Mouse (Mus musculus) liver, embryonic 11.5 days (tissue): ENCODE data around the gene Recql5. TPM values are rescaled to one million over a fixed set of nuclear protein-coding genes. Genes with fewer than 3 reads are reported as not detected.

Source experiments
- ATAC-seq: fragments of 200-750 bp; cut with Nextera tagmentation; replicated peaks from 2 replicates; pipeline ENCODE4 v1.8.0; 2017; ENCODE audit warnings: moderate number of reproducible peaks, mild to moderate bottlenecking, moderate TSS enrichment, moderate library complexity; ENCODE audit not compliant: low FRiP score
- DNase-seq: peaks from one replicate; pipeline ENCODE4 v3.0.0-alpha.2; 2017; ENCODE audit warnings: low spot score
- H3K27ac ChIP-seq: fragments of 300-500 bp; sonication (generic); 2 replicates; pipeline ENCODE4 v1.5.1; 2014; ENCODE audit warnings: mild to moderate bottlenecking, low read depth, low read length, control low read depth
- H3K27me3 ChIP-seq: fragments of 300-500 bp; sonication (generic); replicated peaks from 2 replicates; pipeline ENCODE4 v1.6.1; 2014; ENCODE audit warnings: low read length, mixed read lengths; ENCODE audit not compliant: control insufficient read depth, insufficient read depth
- H3K36me3 ChIP-seq: fragments of 300-500 bp; sonication (generic); 2 replicates; pipeline ENCODE4 v1.6.1; 2014; ENCODE audit warnings: mild to moderate bottlenecking, low read length, moderate library complexity, mixed read lengths; ENCODE audit not compliant: control insufficient read depth, insufficient read depth
- H3K4me1 ChIP-seq: fragments of 300-500 bp; sonication (generic); replicated peaks from 2 replicates; pipeline ENCODE4 v1.6.1; 2014; ENCODE audit warnings: low read length, mixed read lengths; ENCODE audit not compliant: control insufficient read depth, insufficient read depth
- H3K4me2 ChIP-seq: fragments of 300-500 bp; sonication (generic); 2 replicates; pipeline ENCODE4 v1.6.1; 2014; ENCODE audit warnings: mild to moderate bottlenecking, control low read depth, moderate library complexity
- H3K4me3 ChIP-seq: fragments of 300-500 bp; sonication (generic); 2 replicates; pipeline ENCODE4 v1.5.1; 2014; ENCODE audit warnings: low read depth, low read length, control low read depth
- H3K9ac ChIP-seq: fragments of 300-500 bp; sonication (generic); 2 replicates; pipeline ENCODE4 v1.6.1; 2014; ENCODE audit warnings: low read depth, low read length, control low read depth
- H3K9me3 ChIP-seq: fragments of 300-500 bp; sonication (generic); 2 replicates; pipeline ENCODE4 v1.6.1; 2016; ENCODE audit warnings: low read length, inconsistent platforms, mixed read lengths; ENCODE audit not compliant: control insufficient read depth
- WGBS: fragments of 180-500 bp; shearing (Covaris S2); extraction: QIAGEN DNeasy Blood & Tissue Kit; methylation state at CpG from one replicate; pipeline ENCODE4 v1.1.7; 2014; 5-methylcytosine and 5-hydroxymethylcytosine counted together
- polyA plus RNA-seq: library from polyadenylated mRNA; unstranded; fragments of >200 nt; fragmentation: Nextera tagmentation; extraction: Ambion mirVana; gene quantifications from 2 replicates; pipeline ENCODE4 v1.2.1, GENCODE M21; 2014

The Recql5 gene
- polyA plus RNA-seq, 1 experiment from 2014 or later: 22.9 TPM

DNA sequence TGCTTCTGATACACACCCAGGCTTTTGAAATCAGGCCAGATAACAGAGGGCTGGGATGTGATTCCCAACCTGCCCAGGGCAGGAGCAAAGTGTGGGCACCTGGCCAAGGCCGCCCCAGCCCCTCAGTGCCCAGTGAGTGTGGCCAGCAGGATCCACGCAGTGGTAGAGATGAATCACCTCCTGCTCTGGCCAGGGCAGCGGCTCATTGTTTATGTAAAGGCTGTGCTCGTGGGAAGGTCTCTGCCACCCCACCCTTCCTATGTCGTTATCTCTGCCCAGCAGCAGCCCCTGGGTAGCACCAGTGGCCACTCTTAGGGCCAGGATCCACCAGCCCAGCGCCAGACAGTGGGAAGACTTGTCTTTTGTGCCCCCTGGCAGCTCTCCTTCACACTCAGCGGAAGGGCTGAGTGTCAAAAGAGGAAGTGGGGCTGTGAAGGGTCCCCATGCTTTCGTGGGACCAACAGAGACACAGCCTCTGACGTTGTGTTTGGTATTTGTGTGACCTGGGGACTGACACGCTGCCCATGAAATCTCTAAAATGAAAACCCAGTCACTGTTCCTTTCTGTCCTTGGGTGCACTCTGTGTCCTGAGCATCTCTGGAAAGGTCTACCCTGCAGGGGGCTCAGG lies 31.8 kb upstream of the Recql5 start:
- Histone ChIP-seq H3K4me2 (no peak overlapping the region), H3K9me3 (no peaks in the 10 kb centered on the region), H3K4me3 (no peak overlapping the region), H3K27me3 (no peaks in the 10 kb centered on the region), H3K36me3 (peaks cover 44% of the 10 kb centered on the region), H3K9ac (no peak overlapping the region), H3K4me1 (peaks cover 14% of the 10 kb centered on the region), H3K27ac (no peak overlapping the region)
- DNase-seq (no peak), ATAC-seq (peak; percentile 57; the same call in 1 of the 2 replicates)
- WGBS: 49% methylated on average over 10 of the region's 10 CpGs

DNA sequence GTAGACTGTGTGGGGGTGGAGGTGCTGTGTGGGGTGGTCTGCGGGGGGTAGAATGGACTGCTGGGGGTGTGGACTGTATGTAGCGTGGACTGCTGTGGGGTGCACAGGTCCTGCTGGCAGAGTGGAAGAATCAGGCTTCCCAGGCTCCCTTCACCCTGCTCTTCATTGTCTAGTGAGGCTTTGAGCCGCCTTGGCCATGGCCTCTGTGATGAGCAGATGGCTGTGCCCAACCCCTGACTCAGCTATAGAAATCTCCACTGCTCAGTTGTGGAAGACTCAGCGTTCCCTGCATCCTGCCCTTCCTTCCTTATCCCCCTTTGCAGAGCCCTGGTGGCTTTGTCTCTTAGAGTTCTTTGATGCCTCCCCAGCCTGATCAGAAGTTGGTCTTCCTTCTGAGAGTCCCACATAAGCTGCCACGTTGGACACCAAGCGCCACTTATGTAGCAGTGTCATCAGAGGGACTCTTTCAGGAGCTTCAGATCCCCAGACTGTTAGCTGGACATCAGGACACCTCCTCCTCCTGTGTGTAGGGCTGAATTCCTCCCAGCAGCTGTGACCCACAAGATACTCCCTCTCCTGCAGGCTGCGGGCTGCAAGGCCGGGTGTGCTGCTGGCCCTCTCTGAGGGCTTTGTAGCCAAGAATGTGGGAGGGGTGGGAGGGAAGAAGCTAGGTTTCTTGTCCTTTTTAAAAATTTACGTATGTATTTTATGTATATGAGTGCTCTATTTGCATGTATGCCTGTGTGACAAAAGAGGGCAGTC lies 29.6 kb upstream of the Recql5 start:
- Histone ChIP-seq H3K4me2 (no peak overlapping the region), H3K4me1 (peaks cover 14% of the 10 kb centered on the region), H3K36me3 (peaks cover 46% of the 10 kb centered on the region), H3K9me3 (no peaks in the 10 kb centered on the region), H3K9ac (no peak overlapping the region), H3K4me3 (no peak overlapping the region), H3K27me3 (no peaks in the 10 kb centered on the region), H3K27ac (no peak overlapping the region; the same call in 1 of the 2 replicates)
- 91% methylated on average over 9 of the region's 9 CpGs for WGBS
- ATAC-seq: no peak
- DNase-seq: no peak

DNA sequence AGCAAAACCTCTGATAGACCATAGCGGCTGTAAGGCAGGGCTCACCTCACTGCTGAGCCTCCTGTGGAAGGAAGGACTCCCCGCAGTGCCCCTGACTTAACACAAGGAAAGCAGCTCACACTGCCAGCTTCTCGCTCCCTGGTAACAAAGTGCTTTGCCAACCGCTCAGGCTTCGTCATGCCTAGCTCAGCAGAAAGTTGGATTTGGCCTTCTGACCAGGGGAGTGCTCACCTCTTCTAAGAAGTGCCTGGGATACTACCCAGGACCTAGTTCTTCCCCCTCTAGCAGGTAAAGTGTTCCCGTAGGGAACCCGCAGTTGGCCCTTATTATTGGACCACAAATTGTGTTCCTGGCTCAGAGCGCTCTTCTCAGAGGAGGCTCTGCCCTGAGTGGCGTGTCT lies 25.7 kb upstream of the Recql5 start:
- Histone ChIP-seq H3K4me3 (no peak overlapping the region), H3K4me1 (peaks cover 8% of the 10 kb centered on the region), H3K4me2 (no peak overlapping the region), H3K27ac (no peak overlapping the region), H3K36me3 (peaks cover 34% of the 10 kb centered on the region), H3K9me3 (no peaks in the 10 kb centered on the region), H3K9ac (no peak overlapping the region), H3K27me3 (no peaks in the 10 kb centered on the region)
- 92% methylated on average over 9 of the region's 9 CpGs for WGBS
- ATAC-seq (no peak), DNase-seq (no peak)

DNA sequence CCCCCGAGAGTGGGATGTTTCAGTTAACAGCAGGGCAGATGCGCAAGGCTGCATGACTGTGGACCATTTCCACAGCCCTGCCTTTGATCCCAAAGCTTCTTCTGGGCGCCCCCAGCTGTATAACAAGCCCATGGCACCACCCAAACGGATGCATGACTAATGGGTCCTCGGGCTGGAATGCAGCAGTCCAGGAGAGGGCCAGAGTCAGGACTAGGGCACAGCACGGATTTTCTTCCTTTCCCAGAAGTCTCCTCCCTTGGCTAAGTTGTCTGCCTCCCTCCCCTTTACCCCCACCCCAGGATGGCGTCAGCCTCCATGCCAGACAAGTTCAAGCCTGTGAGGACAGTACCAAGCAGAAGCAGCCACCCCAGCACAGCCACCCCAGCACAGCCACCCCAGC lies 24.7 kb upstream of the Recql5 start:
- H3K9ac ChIP-seq: no peak overlapping the region
- ATAC-seq (no peak), DNase-seq (no peak)
- H3K27me3 ChIP-seq: no peaks in the 10 kb centered on the region
- H3K4me3 ChIP-seq: no peak overlapping the region
- no peak overlapping the region for H3K4me2 ChIP-seq
- H3K4me1 ChIP-seq: peaks cover 8% of the 10 kb centered on the region
- H3K27ac ChIP-seq: no peak overlapping the region
- no peaks in the 10 kb centered on the region for H3K9me3 ChIP-seq
- H3K36me3 ChIP-seq: peaks cover 32% of the 10 kb centered on the region
- 80% methylated on average over 7 of the region's 7 CpGs for WGBS

DNA sequence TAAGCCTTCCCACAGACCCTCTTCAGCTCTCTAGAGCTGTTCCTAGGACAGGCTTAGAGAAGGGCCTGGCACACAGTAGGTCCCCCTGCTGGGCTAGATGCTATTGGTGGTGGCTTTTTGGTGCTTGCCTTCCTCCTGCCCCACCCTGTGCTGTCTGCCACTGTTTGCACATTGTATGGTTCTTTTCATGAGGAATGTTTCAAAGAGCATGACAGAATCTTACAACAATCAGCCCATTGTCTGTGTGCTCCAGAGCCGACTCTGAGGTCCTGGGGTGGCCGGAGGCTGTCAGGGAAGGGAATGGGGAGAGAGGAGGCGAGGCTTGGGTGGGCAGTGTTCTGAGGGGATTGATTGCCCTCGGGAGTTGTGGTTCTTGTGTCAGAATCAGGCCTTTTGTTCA lies 23.2 kb upstream of the Recql5 start:
- no peak overlapping the region for H3K4me2 ChIP-seq
- WGBS: 77% methylated on average over 4 of the region's 4 CpGs
- H3K4me1 ChIP-seq: peaks cover 8% of the 10 kb centered on the region
- H3K27ac ChIP-seq: no peak overlapping the region
- H3K4me3 ChIP-seq: no peak overlapping the region
- ATAC-seq: no peak
- no peak overlapping the region for H3K9ac ChIP-seq
- H3K9me3 ChIP-seq: no peaks in the 10 kb centered on the region
- no peaks in the 10 kb centered on the region for H3K27me3 ChIP-seq
- peaks cover 32% of the 10 kb centered on the region for H3K36me3 ChIP-seq
- no peak for DNase-seq

DNA sequence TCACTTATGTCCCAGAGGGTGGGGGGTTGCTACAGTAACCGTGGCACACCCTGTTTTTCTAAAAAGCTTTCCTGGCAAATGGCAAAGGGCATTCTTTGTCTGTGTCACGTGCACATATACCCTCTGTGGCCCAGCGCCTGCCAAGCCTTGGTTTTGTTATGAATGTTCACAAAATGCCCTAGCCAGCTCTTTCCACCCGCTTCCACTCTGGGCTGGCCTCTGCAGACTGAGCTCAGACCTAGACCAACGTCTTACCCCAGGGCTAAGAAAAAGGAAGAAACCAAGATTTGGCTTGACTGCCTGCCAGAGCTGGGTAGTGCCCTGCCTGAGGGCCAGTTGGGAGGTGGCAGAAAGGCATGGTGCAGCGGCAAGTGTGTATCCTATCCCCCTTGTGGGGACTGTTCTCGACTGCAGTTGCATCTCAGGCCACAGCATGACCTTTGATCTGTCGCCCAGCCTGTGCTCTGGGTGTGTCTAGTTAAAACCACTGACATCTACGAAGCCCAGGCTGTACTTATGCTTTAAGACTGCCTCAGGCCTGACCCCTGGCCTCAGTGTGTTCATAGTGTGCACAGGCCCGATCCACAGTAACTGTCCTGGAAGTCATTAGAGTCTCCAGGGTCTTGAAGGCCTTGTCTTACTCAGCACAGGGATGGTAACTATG lies 22.1 kb upstream of the Recql5 start:
- H3K4me3 ChIP-seq: no peak overlapping the region
- H3K27me3 ChIP-seq: no peaks in the 10 kb centered on the region
- H3K4me1 ChIP-seq: peaks cover 8% of the 10 kb centered on the region
- ATAC-seq (no peak), DNase-seq (no peak)
- H3K4me2 ChIP-seq: no peak overlapping the region
- H3K36me3 ChIP-seq: peaks cover 30% of the 10 kb centered on the region
- H3K27ac ChIP-seq: peak overlapping the region; percentile 7; the same call in 1 of the 2 replicates
- 72% methylated on average over 10 of the region's 10 CpGs for WGBS
- 0 out of 2 replicates have a peak overlapping the region, but pooled peaks have one; percentile 20 for H3K9ac ChIP-seq
- no peaks in the 10 kb centered on the region for H3K9me3 ChIP-seq

DNA sequence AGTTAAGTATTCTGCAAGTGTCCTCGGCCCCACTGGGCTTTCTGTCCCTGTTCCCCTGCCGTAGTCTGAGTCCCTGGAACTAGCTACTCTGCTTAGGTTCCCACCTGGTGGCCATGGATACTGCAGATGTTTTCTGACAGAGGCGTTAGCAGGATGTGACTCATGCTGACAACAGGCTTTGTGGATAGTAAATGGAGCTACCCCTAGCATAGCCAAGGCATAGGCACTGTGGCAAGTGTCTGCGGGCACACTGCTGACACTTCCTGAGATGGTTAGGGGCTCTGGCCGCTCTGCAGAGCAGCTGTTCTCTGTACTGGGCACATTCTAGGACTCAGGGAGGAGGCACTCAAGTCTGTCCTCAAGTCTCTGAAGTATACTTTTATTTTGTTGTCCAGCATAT lies 21.4 kb upstream of the Recql5 start:
- ATAC-seq (no peak), DNase-seq (no peak)
- Histone ChIP-seq H3K27ac (no peak overlapping the region), H3K9ac (no peak overlapping the region), H3K4me1 (peaks cover 8% of the 10 kb centered on the region), H3K9me3 (no peaks in the 10 kb centered on the region), H3K4me3 (no peak overlapping the region), H3K36me3 (peaks cover 30% of the 10 kb centered on the region), H3K27me3 (no peaks in the 10 kb centered on the region), H3K4me2 (no peak overlapping the region)
- 81% methylated on average over 5 of the region's 5 CpGs for WGBS

DNA sequence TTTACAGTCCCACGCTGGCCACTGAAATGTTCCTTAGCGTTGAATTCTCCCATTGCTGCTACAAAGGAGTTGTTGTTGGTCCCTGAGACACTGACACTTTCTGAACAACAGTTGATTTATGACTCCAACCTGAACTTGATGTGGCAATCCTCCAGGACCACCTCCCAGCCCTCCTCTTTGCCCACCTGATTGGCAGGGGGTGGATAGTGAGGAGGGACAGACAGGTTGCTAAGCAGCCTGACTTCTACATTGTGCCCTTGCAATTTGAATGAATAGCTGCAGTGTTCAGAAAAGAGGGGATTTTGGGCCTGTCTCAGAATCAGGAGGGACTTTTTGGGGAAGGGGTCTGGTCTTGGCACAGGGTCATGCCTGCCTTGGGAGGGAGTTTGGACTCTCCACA lies 17.4 kb upstream of the Recql5 start:
- Histone ChIP-seq H3K4me3 (no peak overlapping the region), H3K9me3 (no peaks in the 10 kb centered on the region), H3K36me3 (peaks cover 32% of the 10 kb centered on the region), H3K4me1 (peaks cover 7% of the 10 kb centered on the region), H3K27ac (no peak overlapping the region), H3K9ac (no peak overlapping the region), H3K4me2 (no peak overlapping the region), H3K27me3 (no peaks in the 10 kb centered on the region)
- DNase-seq (no peak), ATAC-seq (no peak)
- WGBS: 93% methylated on average over 2 of the region's 2 CpGs
